Mouse (Mus musculus) midbrain, embryonic 14.5 days (tissue): Measurements from ENCODE around the gene Mtg2. TPM values are rescaled to one million over a fixed set of nuclear protein-coding genes. Genes with fewer than 3 reads are reported as not detected.

ENCODE experiments used
- ATAC-seq: fragments of 200-750 bp; cut with Nextera tagmentation; 2 replicates; pipeline ENCODE4 v1.8.0; 2017; ENCODE audit warnings: moderate number of reproducible peaks, moderate library complexity; ENCODE audit not compliant: low FRiP score, low TSS enrichment
- DNase-seq: peaks from one replicate; pipeline ENCODE4 v3.0.0-alpha.2; 2015
- H3K27ac ChIP-seq: fragments of 300-500 bp; sonication (generic); replicated peaks from 2 replicates; pipeline ENCODE4 v1.5.1; 2014; ENCODE audit warnings: mild to moderate bottlenecking, low read depth, low read length, moderate library complexity
- H3K27me3 ChIP-seq: fragments of 300-500 bp; sonication (generic); 2 replicates; pipeline ENCODE4 v1.6.1; 2014; ENCODE audit warnings: low read length, control low read depth, mixed read lengths; ENCODE audit not compliant: control insufficient read depth, insufficient read depth
- H3K36me3 ChIP-seq: fragments of 300-500 bp; sonication (generic); 2 replicates; pipeline ENCODE4 v1.6.1; 2014; ENCODE audit warnings: low read length, control low read depth; ENCODE audit not compliant: control insufficient read depth, insufficient read depth
- H3K4me1 ChIP-seq: fragments of 300-500 bp; sonication (generic); 2 replicates; pipeline ENCODE4 v1.6.1; 2014; ENCODE audit warnings: mild to moderate bottlenecking, antibody characterized with exemption, low read length, control low read depth; ENCODE audit not compliant: control insufficient read depth, insufficient read depth
- H3K4me2 ChIP-seq: fragments of 300-500 bp; sonication (generic); 2 replicates; pipeline ENCODE4 v1.6.1; 2014; ENCODE audit warnings: mild to moderate bottlenecking, low read length, moderate library complexity
- H3K4me3 ChIP-seq: fragments of 300-500 bp; sonication (generic); replicated peaks from 2 replicates; pipeline ENCODE4 v1.5.1; 2014; ENCODE audit warnings: low read depth, low read length
- H3K9ac ChIP-seq: fragments of 300-500 bp; sonication (generic); replicated peaks from 2 replicates; pipeline ENCODE4 v1.6.1; 2014; ENCODE audit warnings: mild to moderate bottlenecking, low read length, moderate library complexity
- H3K9me3 ChIP-seq: fragments of 300-500 bp; sonication (generic); 2 replicates; pipeline ENCODE4 v1.6.1; 2016; ENCODE audit warnings: low read length, control low read depth, mixed read lengths; ENCODE audit not compliant: control insufficient read depth
- WGBS: fragments of 180-500 bp; shearing (Covaris S2); extraction: QIAGEN DNeasy Blood & Tissue Kit; methylation state at CpG from one replicate; pipeline ENCODE4 v1.1.7; 2014; 5-methylcytosine and 5-hydroxymethylcytosine counted together
- polyA plus RNA-seq: library from polyadenylated mRNA; unstranded; fragments of >200 nt; fragmentation: Nextera tagmentation; extraction: Ambion mirVana; gene quantifications from 2 replicates; pipeline ENCODE4 v1.2.1, GENCODE M21; 2014

Mtg2 gene
- polyA plus RNA-seq, 1 experiment from 2014 or later = 35.4 TPM

GRCm38 (mm10) chr2:180072886-180073285 lies 2.5 kb downstream of the Mtg2 start:
- Histone ChIP-seq H3K4me3 (no peak overlapping the region), H3K9me3 (no peaks in the 10 kb centered on the region), H3K9ac (no peak overlapping the region), H3K4me2 (no peak overlapping the region), H3K27me3 (no peaks in the 10 kb centered on the region), H3K4me1 (0 out of 2 replicates have a peak, but pooled peaks cover 8% of the 10 kb centered on the region), H3K27ac (no peak overlapping the region), H3K36me3 (peaks cover 20% of the 10 kb centered on the region)
- DNase-seq = no peak
- 91% methylated on average over 7 of the region's 7 CpGs for WGBS
- ATAC-seq = no peak

- H3K4me2 ChIP-seq = no peak overlapping the region
- no peak overlapping the region for H3K27ac ChIP-seq
- H3K36me3 ChIP-seq = peaks cover 35% of the 10 kb centered on the region
- ATAC-seq (no peak), DNase-seq (no peak)
- H3K9ac ChIP-seq = no peak overlapping the region
- no peaks in the 10 kb centered on the region for H3K27me3 ChIP-seq
- 74% methylated on average over 3 of the region's 3 CpGs for WGBS
- H3K4me3 ChIP-seq = no peak overlapping the region
- H3K9me3 ChIP-seq = no peaks in the 10 kb centered on the region
- no peaks in the 10 kb centered on the region for H3K4me1 ChIP-seq
These were observed 7.2 kb downstream of the Mtg2 start for GRCm38 (mm10) chr2:180077622-180078021.

DNA sequence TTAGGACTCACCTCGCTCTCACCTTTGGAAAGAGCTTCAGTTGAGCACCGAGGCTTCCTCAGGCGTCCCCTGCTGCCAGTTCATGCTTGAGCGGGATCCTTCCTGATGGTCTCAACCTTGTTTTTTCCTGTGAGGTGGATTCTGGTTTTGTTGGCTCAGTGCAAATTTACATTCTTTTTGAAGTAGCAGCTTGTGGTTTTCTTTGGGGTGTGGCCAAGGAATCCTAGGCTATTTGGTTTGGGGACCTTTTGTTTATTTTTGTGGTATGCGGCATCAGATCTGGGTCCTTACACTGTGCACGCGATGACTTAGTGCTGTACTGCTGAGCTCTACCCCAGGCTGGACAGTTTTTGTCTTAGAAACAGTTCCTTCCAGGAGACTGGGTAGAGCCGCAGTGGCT lies 10.3 kb downstream of the Mtg2 start:
- peaks cover 53% of the 10 kb centered on the region for H3K36me3 ChIP-seq
- H3K4me2 ChIP-seq = no peak overlapping the region
- no peak for DNase-seq
- H3K27me3 ChIP-seq = no peaks in the 10 kb centered on the region
- no peak overlapping the region for H3K9ac ChIP-seq
- no peaks in the 10 kb centered on the region for H3K4me1 ChIP-seq
- no peaks in the 10 kb centered on the region for H3K9me3 ChIP-seq
- 91% methylated on average over 8 of the region's 8 CpGs for WGBS
- H3K4me3 ChIP-seq = no peak overlapping the region
- no peak for ATAC-seq
- no peak overlapping the region for H3K27ac ChIP-seq

- H3K36me3 ChIP-seq = peaks cover 54% of the 10 kb centered on the region
- H3K4me2 ChIP-seq = no peak overlapping the region
- DNase-seq (no peak), ATAC-seq (no peak)
- H3K4me3 ChIP-seq = no peak overlapping the region
- no peaks in the 10 kb centered on the region for H3K4me1 ChIP-seq
- H3K9me3 ChIP-seq = peaks cover 3% of the 10 kb centered on the region; the same call in 1 of the 2 replicates
- no peak overlapping the region for H3K9ac ChIP-seq
- WGBS = 94% methylated on average over 10 of the region's 10 CpGs
- no peak overlapping the region for H3K27ac ChIP-seq
- no peaks in the 10 kb centered on the region for H3K27me3 ChIP-seq
These were observed 12.7 kb downstream of the Mtg2 start for GRCm38 (mm10) chr2:180083063-180083462.

- Histone ChIP-seq H3K9ac (no peak overlapping the region), H3K4me3 (no peak overlapping the region), H3K36me3 (peaks cover 43% of the 10 kb centered on the region), H3K27ac (no peak overlapping the region), H3K9me3 (peaks cover 3% of the 10 kb centered on the region; the same call in 1 of the 2 replicates), H3K4me1 (no peaks in the 10 kb centered on the region), H3K4me2 (no peak overlapping the region), H3K27me3 (no peaks in the 10 kb centered on the region)
- WGBS = 44% methylated on average over 3 of the region's 3 CpGs
- DNase-seq (no peak), ATAC-seq (no peak)
These were observed 14.2 kb downstream of the Mtg2 start for GRCm38 (mm10) chr2:180084565-180084964.

DNA sequence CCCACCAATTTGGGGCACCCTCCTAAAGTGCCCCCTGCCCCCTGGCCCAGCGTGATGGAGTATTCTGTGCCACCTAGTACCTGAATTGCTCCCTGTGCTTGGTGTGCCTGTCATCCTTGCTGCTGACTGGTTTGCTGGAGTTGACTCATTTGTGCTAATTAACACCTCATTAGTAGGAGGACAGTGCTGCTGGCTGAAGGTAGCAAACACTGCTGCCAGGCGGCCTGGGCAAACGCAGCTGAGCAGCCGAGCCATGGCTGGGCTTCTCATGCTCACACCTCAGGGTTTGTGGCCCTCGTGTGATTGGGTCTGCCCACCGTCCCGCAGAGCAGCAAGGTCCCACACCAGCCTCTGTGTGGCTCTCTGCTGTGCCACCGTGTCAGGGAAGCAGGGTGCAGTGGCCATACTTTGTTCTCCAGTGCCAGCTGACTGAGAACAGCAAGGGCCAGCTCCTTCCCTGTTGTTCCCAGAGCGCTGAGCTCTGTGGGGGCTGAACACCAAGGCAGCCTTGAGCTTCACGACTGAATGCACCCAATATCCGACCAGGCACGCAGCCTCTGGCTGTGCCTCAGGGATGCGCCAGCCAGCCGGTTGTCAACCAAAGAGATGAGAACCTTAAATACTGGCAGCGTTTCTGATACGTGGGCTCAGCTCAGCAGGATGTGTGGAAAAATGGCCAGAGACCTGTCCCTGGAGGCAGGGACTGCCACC lies 15.7 kb downstream of the Mtg2 start:
- H3K4me3 ChIP-seq = no peak overlapping the region
- no peaks in the 10 kb centered on the region for H3K4me1 ChIP-seq
- DNase-seq = no peak
- H3K9ac ChIP-seq = no peak overlapping the region
- no peak overlapping the region for H3K27ac ChIP-seq
- no peaks in the 10 kb centered on the region for H3K27me3 ChIP-seq
- no peak for ATAC-seq
- WGBS = 83% methylated on average over 16 of the region's 16 CpGs
- peaks cover 3% of the 10 kb centered on the region; the same call in 1 of the 2 replicates for H3K9me3 ChIP-seq
- no peak overlapping the region for H3K4me2 ChIP-seq
- H3K36me3 ChIP-seq = peaks cover 36% of the 10 kb centered on the region

DNA sequence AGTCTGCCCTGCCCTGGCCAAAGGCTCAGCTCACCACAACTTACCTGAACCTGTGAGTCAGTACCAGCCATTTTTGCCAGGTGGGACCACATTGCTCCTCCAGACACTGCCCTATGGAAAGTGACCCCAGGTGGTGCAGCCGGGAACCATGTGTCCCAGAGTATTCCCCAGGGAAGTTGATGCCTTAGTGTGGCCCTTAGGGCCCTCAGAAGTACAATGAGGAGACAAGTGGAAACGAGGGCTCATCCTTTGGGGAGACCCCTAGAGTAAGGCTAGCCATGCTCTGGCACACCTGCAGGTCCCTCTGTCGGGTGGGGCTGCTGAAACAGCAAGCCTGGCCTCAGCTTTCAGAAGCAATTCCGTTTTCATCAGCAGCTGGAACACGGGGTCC lies 16.2 kb downstream of the Mtg2 start:
- WGBS = 78% methylated on average over 5 of the region's 5 CpGs
- no peaks in the 10 kb centered on the region for H3K4me1 ChIP-seq

GRCm38 (mm10) chr2:180087472-180087871 lies 17.1 kb downstream of the Mtg2 start:
- 93% methylated on average over 4 of the region's 4 CpGs for WGBS
- Histone ChIP-seq H3K9ac (no peak overlapping the region), H3K9me3 (peaks cover 3% of the 10 kb centered on the region; the same call in 1 of the 2 replicates), H3K36me3 (peaks cover 27% of the 10 kb centered on the region), H3K27me3 (no peaks in the 10 kb centered on the region), H3K4me3 (no peak overlapping the region), H3K27ac (no peak overlapping the region), H3K4me1 (no peaks in the 10 kb centered on the region), H3K4me2 (no peak overlapping the region)
- ATAC-seq (no peak), DNase-seq (no peak)

More for the DNA sequence above, 16.2 kb downstream of the Mtg2 start:
- ATAC-seq (no peak), DNase-seq (no peak)
- peaks cover 3% of the 10 kb centered on the region; the same call in 1 of the 2 replicates for H3K9me3 ChIP-seq
- no peak overlapping the region for H3K27ac ChIP-seq
- no peak overlapping the region for H3K4me3 ChIP-seq
- no peak overlapping the region for H3K9ac ChIP-seq
- no peaks in the 10 kb centered on the region for H3K27me3 ChIP-seq
- H3K4me2 ChIP-seq = no peak overlapping the region
- peaks cover 36% of the 10 kb centered on the region for H3K36me3 ChIP-seq

DNA sequence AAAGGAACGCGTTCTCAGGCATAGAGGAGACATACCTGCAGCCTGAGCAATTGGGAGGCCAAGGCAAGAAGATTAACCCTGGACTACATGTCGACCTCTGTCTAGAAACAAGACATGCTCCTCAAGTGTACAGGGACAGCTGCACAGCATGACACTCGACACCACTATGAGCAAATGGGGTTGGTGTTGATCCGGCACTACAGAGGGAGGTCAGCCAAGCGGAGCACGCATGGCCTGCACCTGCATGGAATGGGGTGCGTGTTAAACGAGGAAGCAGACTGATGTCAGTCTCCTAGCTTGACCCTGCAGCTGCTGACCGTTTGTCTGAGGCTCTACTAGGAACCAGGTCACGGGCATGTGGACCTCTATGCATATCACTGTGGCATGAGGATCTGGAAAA lies 19.9 kb downstream of the Mtg2 start:
- no peak overlapping the region for H3K4me2 ChIP-seq
- H3K4me1 ChIP-seq = no peaks in the 10 kb centered on the region
- H3K27me3 ChIP-seq = no peaks in the 10 kb centered on the region
- no peak overlapping the region for H3K4me3 ChIP-seq
- H3K9ac ChIP-seq = no peak overlapping the region
- no peak overlapping the region for H3K27ac ChIP-seq
- 72% methylated on average over 11 of the region's 11 CpGs for WGBS
- H3K9me3 ChIP-seq = peaks cover 3% of the 10 kb centered on the region; the same call in 1 of the 2 replicates
- DNase-seq (no peak), ATAC-seq (no peak)
- H3K36me3 ChIP-seq = peaks cover 12% of the 10 kb centered on the region
